Mouse (Mus musculus) cerebellum, adult 2 months (tissue): ENCODE data around the gene Pigh.

Source experiments
- CTCF ChIP-seq: fragments of 200-500 bp; IDR thresholded peaks from 2 replicates; pipeline ENCODE4 v1.5.1; 2011; ENCODE audit warnings: low read depth, mild to moderate bottlenecking, control low read depth, low read length, moderate library complexity, borderline replicate concordance; ENCODE audit not compliant: insufficient read depth
- POLR2A ChIP-seq: fragments of 200-500 bp; IDR thresholded peaks from 2 replicates; pipeline ENCODE4 v1.6.1; 2011; ENCODE audit warnings: low read length, control low read depth, borderline replicate concordance; ENCODE audit not compliant: insufficient read depth

DNA sequence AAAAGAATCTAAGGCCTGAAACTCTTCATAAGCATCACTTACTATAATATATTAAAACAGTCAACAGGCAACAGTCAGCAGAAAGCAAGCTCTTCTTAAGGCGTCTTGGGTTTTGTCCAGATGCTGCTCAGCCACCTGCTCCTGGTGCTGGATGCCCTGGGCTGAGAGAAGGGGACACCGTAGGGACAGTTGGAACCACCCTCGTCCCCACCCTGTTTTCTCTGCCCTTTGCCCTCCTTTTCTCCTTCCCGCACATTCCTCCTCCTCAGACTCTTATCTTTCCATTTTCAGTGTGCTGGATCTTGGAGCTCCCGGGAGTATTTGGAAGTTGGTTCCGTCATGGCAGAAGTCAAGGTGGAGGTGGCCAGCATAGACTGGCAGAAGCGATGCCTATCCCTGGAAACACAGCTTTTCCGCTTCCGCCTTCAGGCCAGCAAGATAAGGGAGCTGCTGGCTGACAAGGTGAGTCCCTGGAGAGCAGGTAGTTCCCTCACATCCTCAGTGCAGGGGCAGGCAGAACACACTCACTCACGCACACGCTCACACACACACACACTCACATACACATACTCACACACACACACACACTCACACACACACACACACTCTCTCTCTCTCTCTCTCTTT is 49.1 kb downstream of the Pigh start:
- TF ChIP-seq POLR2A (no peak), CTCF (no peak)
